Comparison of ENCODE assay signal across 14 mouse cellular contexts in genomic region chr8:84809941-84810280, GRCm38 (mm10).
"Had no signal": no experiment of that assay in that cellular context is flagged by ENCODE, and none has a peak within 500 bp of the region (broad histone marks: within the 10 kb centered on the region; RNA-seq: fewer than 3 reads in every experiment).

No protein-coding gene starts in this region.

- H3K36me3 ChIP-seq: limb, embryonic 12.5 days; liver, embryonic 13.5 days; lung, embryonic 15.5 days; midbrain, embryonic 12.5 days had no signal

- DNase-seq: kidney, postnatal 10 days; kidney, postnatal 4 days; liver; liver, embryonic 13.5 days; liver, postnatal 0 days; lung, postnatal 14 days; thymus, adult 2 months; thymus, postnatal 36 days had no signal

- H3K9me3 ChIP-seq: liver, embryonic 13.5 days; lung, embryonic 15.5 days; midbrain, embryonic 12.5 days had no signal

- H3K4me3 ChIP-seq: layer of hippocampus, adult 2 months; limb, embryonic 12.5 days; lung, embryonic 15.5 days; midbrain, embryonic 12.5 days had no signal

- ATAC-seq: liver, postnatal 0 days had no signal

- H3K27ac ChIP-seq: limb, embryonic 12.5 days; lung, embryonic 15.5 days; macrophage; midbrain, embryonic 12.5 days; stomach, postnatal 0 days had no signal

- H3K9ac ChIP-seq: limb, embryonic 12.5 days; liver, postnatal 0 days; lung, embryonic 15.5 days; midbrain, embryonic 12.5 days had no signal
